Mouse (Mus musculus) spleen, adult 2 months (tissue): ENCODE results near the gene Sirt2. TPM values are rescaled to one million over a fixed set of nuclear protein-coding genes. Genes with fewer than 3 reads are reported as not detected.

ENCODE experiments used
- DNase-seq, 2 experiments: peaks; one replicate each; pipeline versions ENCODE4 v3.0.0 to v3.0.0-alpha.2; 2012 to 2021; ENCODE audit warnings: low spot score in 2 of 2, low read depth in 1 of 2
- H3K27ac ChIP-seq: fragments of 200-500 bp; 2 replicates; pipeline ENCODE4 v1.5.1; 2012; ENCODE audit warnings: low read length, inconsistent platforms; ENCODE audit not compliant: insufficient read depth
- H3K27me3 ChIP-seq: fragments of 200-500 bp; 2 replicates; pipeline ENCODE4 v1.6.1; 2012; ENCODE audit warnings: mild to moderate bottlenecking, moderate library complexity, low read length, inconsistent platforms; ENCODE audit not compliant: control insufficient read depth, insufficient read depth
- H3K36me3 ChIP-seq: fragments of 200-500 bp; 2 replicates; pipeline ENCODE4 v1.6.1; 2012; ENCODE audit warnings: mild to moderate bottlenecking, low read length, inconsistent platforms; ENCODE audit not compliant: control insufficient read depth, insufficient read depth
- H3K4me1 ChIP-seq: fragments of 200-500 bp; 2 replicates; pipeline ENCODE4 v1.6.1; 2011; ENCODE audit warnings: inconsistent platforms; ENCODE audit not compliant: control insufficient read depth, insufficient read depth, insufficient read length
- H3K4me3 ChIP-seq: fragments of 200-500 bp; 2 replicates; pipeline ENCODE4 v1.5.1; 2011; ENCODE audit warnings: mild to moderate bottlenecking, inconsistent platforms; ENCODE audit not compliant: insufficient read depth, insufficient read length; ENCODE audit errors: extremely low read depth
- CTCF ChIP-seq: fragments of 200-500 bp; IDR thresholded peaks from 2 replicates; pipeline ENCODE4 v1.5.1; 2011; ENCODE audit warnings: mild to moderate bottlenecking, inconsistent platforms; ENCODE audit not compliant: insufficient read depth, insufficient read length, insufficient replicate concordance; ENCODE audit errors: extremely low read depth
- POLR2A ChIP-seq: fragments of 200-500 bp; IDR thresholded peaks from 2 replicates; pipeline ENCODE4 v1.6.1; 2011; ENCODE audit warnings: low read depth, low read length, inconsistent platforms
- WGBS: fragments of 180-500 bp; shearing (Covaris S2); methylation state at CpG from one replicate; pipeline ENCODE4 v1.1.7; 2018; 5-methylcytosine and 5-hydroxymethylcytosine counted together
- polyA plus RNA-seq: library from polyadenylated mRNA; depleted of rRNA; stranded (reverse); fragments of >200 nt; gene quantifications from 2 replicates; pipeline ENCODE4 v1.2.3, GENCODE M21; 2012

Gene Sirt2
- polyA plus RNA-seq, 1 experiment = 48.4 TPM

DNA sequence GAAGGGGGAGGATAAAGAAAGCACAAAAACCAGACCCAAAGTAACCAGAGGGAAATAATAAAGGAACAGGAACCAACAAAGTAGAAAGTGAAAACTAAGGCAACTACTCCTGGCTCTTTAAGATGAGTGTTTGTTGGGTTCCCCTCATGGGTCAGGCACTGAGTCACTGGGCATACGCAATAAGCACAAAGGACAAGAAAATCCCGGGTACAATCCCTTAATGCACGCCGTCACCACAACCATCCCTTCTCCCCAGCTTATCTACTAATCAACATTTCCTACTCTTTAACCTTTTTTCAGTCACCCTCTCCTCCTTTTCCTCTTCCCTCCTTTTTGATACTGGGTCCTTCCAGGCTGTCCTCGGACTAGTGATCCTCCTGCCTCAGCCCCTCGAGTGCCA is 1.3 kb upstream of the Sirt2 start:
- H3K4me3 ChIP-seq = peak overlapping the region; percentile 1
- WGBS = 78% methylated on average over 6 of the region's 6 CpGs

GRCm38 (mm10) chr7:28766910-28767309 is 375 bp downstream of the Sirt2 start:
- Histone ChIP-seq H3K4me3 (peak overlapping the region; percentile 58), H3K36me3 (peaks cover 9% of the 10 kb centered on the region), H3K27ac (no peak overlapping the region), H3K27me3 (no peaks in the 10 kb centered on the region), H3K4me1 (peaks cover 7% of the 10 kb centered on the region; the same call in 1 of the 2 replicates)
- no peak for DNase-seq
- TF ChIP-seq POLR2A (no peak), CTCF (no peak)
- WGBS = 7% methylated on average over 14 of the region's 14 CpGs

More for the DNA sequence above, 1.3 kb upstream of the Sirt2 start:
- peaks cover 7% of the 10 kb centered on the region; the same call in 1 of the 2 replicates for H3K4me1 ChIP-seq
- TF ChIP-seq POLR2A (no peak), CTCF (no peak)
- H3K36me3 ChIP-seq = peaks cover 24% of the 10 kb centered on the region
- no peak overlapping the region for H3K27ac ChIP-seq
- H3K27me3 ChIP-seq = no peaks in the 10 kb centered on the region
- DNase-seq = no peak

- TF ChIP-seq CTCF (no peak), POLR2A (no peak)
- Histone ChIP-seq H3K4me1 (peaks cover 7% of the 10 kb centered on the region; the same call in 1 of the 2 replicates), H3K27me3 (no peaks in the 10 kb centered on the region), H3K27ac (no peak within 1 kb of the TSS), H3K4me3 (peak within 1 kb of the TSS; percentile 95), H3K36me3 (peaks cover 6% of the 10 kb centered on the region; the same call in 1 of the 2 replicates)
- DNase-seq = no peak
- WGBS = 77% methylated on average over 7 of the region's 7 CpGs
Observed at GRCm38 (mm10) chr7:28767462-28767965, 979 bp downstream of the Sirt2 start, which contains the start of gene Nfkbib. TSS of gene Nfkbib (minus strand) at chr7:28767512.

- H3K36me3 ChIP-seq = peaks cover 3% of the 10 kb centered on the region; the same call in 1 of the 2 replicates
- no peak overlapping the region for H3K27ac ChIP-seq
- WGBS = 84% methylated on average over 9 of the region's 9 CpGs
Observed at GRCm38 (mm10) chr7:28769414-28769958, 3.0 kb downstream of the Sirt2 start.

DNA sequence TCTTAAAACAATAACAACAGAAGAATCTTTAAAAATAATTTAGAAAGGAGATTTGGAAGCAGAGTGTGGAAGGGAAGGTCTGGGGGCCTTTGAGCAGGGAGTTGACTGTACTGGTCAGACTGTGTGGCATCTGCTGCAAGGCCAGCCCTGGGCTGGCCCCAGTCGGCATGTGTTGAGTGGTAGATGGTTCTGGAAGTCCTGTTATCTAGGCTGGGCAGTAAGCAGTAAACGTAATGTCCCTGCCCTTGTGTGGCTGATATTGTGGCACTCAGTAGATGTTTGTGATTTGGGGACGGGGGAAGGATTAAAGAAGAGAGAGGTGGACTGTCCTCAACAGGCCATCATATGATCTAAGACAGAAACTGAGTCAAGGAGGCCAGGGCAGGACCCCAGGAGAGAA is 3.8 kb downstream of the Sirt2 start:
- peaks cover 4% of the 10 kb centered on the region for H3K36me3 ChIP-seq
- no peak for DNase-seq
- WGBS = 77% methylated on average over 3 of the region's 3 CpGs
- no peak overlapping the region for H3K27ac ChIP-seq
- H3K4me1 ChIP-seq = peaks cover 3% of the 10 kb centered on the region; the same call in 1 of the 2 replicates
- H3K4me3 ChIP-seq = no peak overlapping the region
- no peaks in the 10 kb centered on the region for H3K27me3 ChIP-seq
- no peak for TF ChIP-seq CTCF
- TF ChIP-seq POLR2A = no peak

More at GRCm38 (mm10) chr7:28769414-28769958, 3.0 kb downstream of the Sirt2 start:
- peaks cover 7% of the 10 kb centered on the region; the same call in 1 of the 2 replicates for H3K4me1 ChIP-seq
- DNase-seq = no peak
- H3K27me3 ChIP-seq = no peaks in the 10 kb centered on the region
- TF ChIP-seq CTCF (no peak), POLR2A (no peak)
- H3K4me3 ChIP-seq = no peak overlapping the region

DNA sequence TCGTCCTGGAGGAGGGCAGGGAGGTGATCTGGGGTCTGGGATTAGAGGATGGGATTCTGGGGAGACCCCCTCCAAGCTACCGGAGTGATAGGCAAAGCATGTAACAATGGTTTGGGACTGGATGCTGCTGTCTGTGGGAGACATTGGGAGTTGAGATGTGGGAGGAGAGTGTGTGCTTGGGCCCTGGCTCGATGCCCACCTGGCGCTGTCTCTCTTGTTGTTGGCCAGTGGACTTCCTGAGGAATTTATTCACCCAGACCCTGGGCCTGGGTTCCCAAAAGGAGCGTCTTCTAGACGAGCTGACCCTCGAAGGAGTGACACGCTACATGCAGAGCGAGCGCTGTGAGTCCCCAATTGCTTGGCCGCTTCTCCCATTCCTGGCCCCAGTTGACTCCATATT is 5.3 kb downstream of the Sirt2 start:
- no peak for TF ChIP-seq CTCF
- TF ChIP-seq POLR2A = no peak
- peaks cover 10% of the 10 kb centered on the region for H3K36me3 ChIP-seq
- no peak for DNase-seq
- H3K4me1 ChIP-seq = peaks cover 3% of the 10 kb centered on the region; the same call in 1 of the 2 replicates
- no peaks in the 10 kb centered on the region for H3K27me3 ChIP-seq
- H3K27ac ChIP-seq = no peak overlapping the region
- no peak overlapping the region for H3K4me3 ChIP-seq
- WGBS = 90% methylated on average over 11 of the region's 11 CpGs

- no peak for DNase-seq
- Histone ChIP-seq H3K27ac (no peak overlapping the region), H3K4me3 (no peak overlapping the region), H3K36me3 (peaks cover 10% of the 10 kb centered on the region), H3K27me3 (no peaks in the 10 kb centered on the region), H3K4me1 (no peaks in the 10 kb centered on the region)
- 86% methylated on average over 3 of the region's 3 CpGs for WGBS
- TF ChIP-seq CTCF = no peak
- TF ChIP-seq POLR2A = no peak
Observed at GRCm38 (mm10) chr7:28773163-28773562, 6.6 kb downstream of the Sirt2 start.
